Mouse (Mus musculus) forebrain, embryonic 10.5 days (tissue): Measurements from ENCODE around the gene Vmn1r226. TPM values are rescaled to one million over a fixed set of nuclear protein-coding genes. Genes with fewer than 3 reads are reported as not detected.

ENCODE experiments used
- DNase-seq: peaks from one replicate; pipeline ENCODE4 v3.0.0-alpha.2; 2017; ENCODE audit warnings: low spot score; ENCODE audit errors: extremely low spot score
- H3K27ac ChIP-seq: fragments of 300-500 bp; sonication (generic); 2 replicates; pipeline ENCODE4 v1.5.1; 2016; ENCODE audit warnings: mild to moderate bottlenecking
- H3K27me3 ChIP-seq: fragments of 300-500 bp; sonication (generic); 2 replicates; pipeline ENCODE4 v1.6.1; 2016; ENCODE audit warnings: mild to moderate bottlenecking; ENCODE audit not compliant: poor library complexity, severe bottlenecking
- H3K36me3 ChIP-seq: fragments of 300-500 bp; sonication (generic); replicated peaks from 2 replicates; pipeline ENCODE4 v1.6.1; 2016; ENCODE audit warnings: mild to moderate bottlenecking, moderate library complexity
- H3K4me1 ChIP-seq: fragments of 300-500 bp; sonication (generic); 2 replicates; pipeline ENCODE4 v1.6.1; 2016
- H3K4me3 ChIP-seq: fragments of 300-500 bp; sonication (generic); 2 replicates; pipeline ENCODE4 v1.5.1; 2016; ENCODE audit warnings: mild to moderate bottlenecking, moderate library complexity
- H3K9me3 ChIP-seq: fragments of 300-500 bp; sonication (generic); 2 replicates; pipeline ENCODE4 v1.6.1; 2016; ENCODE audit warnings: mild to moderate bottlenecking, moderate library complexity
- WGBS: fragments of 180-500 bp; shearing (Covaris S2); methylation state at CpG from one replicate; pipeline ENCODE4 v1.1.7; 2016; 5-methylcytosine and 5-hydroxymethylcytosine counted together
- polyA plus RNA-seq: library from polyadenylated mRNA; unstranded; fragments of >200 nt; fragmentation: Nextera tagmentation; extraction: Ambion mirVana; gene quantifications from 2 replicates; pipeline ENCODE4 v1.2.1, GENCODE M21; 2016

Vmn1r226 gene
- polyA plus RNA-seq: not detected in 2 replicates

- H3K9me3 ChIP-seq: peaks cover 13% of the 10 kb centered on the region; the same call in 1 of the 2 replicates
- no peaks in the 10 kb centered on the region for H3K27me3 ChIP-seq
- no peaks in the 10 kb centered on the region for H3K36me3 ChIP-seq
- H3K4me3 ChIP-seq: no peak within 1 kb of the TSS
- DNase-seq: no peak
- no peak within 1 kb of the TSS for H3K27ac ChIP-seq
- H3K4me1 ChIP-seq: no peaks in the 10 kb centered on the region
These were observed at the start of gene Vmn1r226 for GRCm38 (mm10) chr17:20682543-20682942. Vmn1r226 (plus strand) TSS chr17:20682843.

GRCm38 (mm10) chr17:20729543-20729942 lies 46.9 kb downstream of the Vmn1r226 start, which contains the start of gene Vmn1r227:
Vmn1r227 (plus strand) TSS chr17:20729843.
- DNase-seq: no peak
- Histone ChIP-seq H3K4me3 (no peak within 1 kb of the TSS), H3K4me1 (no peaks in the 10 kb centered on the region), H3K9me3 (peaks cover 22% of the 10 kb centered on the region; the same call in 1 of the 2 replicates), H3K27ac (no peak within 1 kb of the TSS), H3K27me3 (no peaks in the 10 kb centered on the region), H3K36me3 (no peaks in the 10 kb centered on the region)
- 47% methylated on average over 1 of the region's 1 CpGs for WGBS

Other genes with a start within 250 kb of the Vmn1r226 start
- not detected in 2 replicates for gene Vmn2r108, start 201.5 kb upstream of the Vmn1r226 start, polyA plus RNA-seq
- not detected in 2 replicates for gene Vmn1r225, start 184.7 kb upstream of the Vmn1r226 start, polyA plus RNA-seq
- gene Vmn2r109, start 118.1 kb upstream of the Vmn1r226 start, polyA plus RNA-seq: not detected in 2 replicates
- 0.01 and 0.05 TPM in 2 replicates for gene Vmn2r110, start 86.4 kb upstream of the Vmn1r226 start, polyA plus RNA-seq
- gene Fpr-rs3, start 58.0 kb upstream of the Vmn1r226 start, polyA plus RNA-seq: not detected in 2 replicates
- gene Vmn1r227, start 47.0 kb downstream of the Vmn1r226 start, polyA plus RNA-seq: not detected in 2 replicates
- not detected in 2 replicates for gene Vmn1r228, start 103.3 kb downstream of the Vmn1r226 start, polyA plus RNA-seq
- not detected in 2 replicates for gene Vmn1r229, start 128.7 kb downstream of the Vmn1r226 start, polyA plus RNA-seq
- not detected in 2 replicates for gene Vmn1r230, start 157.6 kb downstream of the Vmn1r226 start, polyA plus RNA-seq
- not detected in 2 replicates for gene Vmn1r231, start 222.2 kb downstream of the Vmn1r226 start, polyA plus RNA-seq
- gene Vmn1r232, start 236.9 kb downstream of the Vmn1r226 start, polyA plus RNA-seq: not detected in 2 replicates